Mouse (Mus musculus): ENCODE data around the gene Far2. TPM values are rescaled to one million over a fixed set of nuclear protein-coding genes. Genes with fewer than 3 reads are reported as not detected.

The Far2 gene
- polyA plus RNA-seq, 1 experiment from 2014 or later, result 5.0 TPM

- Histone ChIP-seq H3K4me2 (replicated peaks) (no peak overlapping the region), H3K4me3 (replicated peaks) (no peak overlapping the region), H3K27ac (no peak overlapping the region), H3K4me1 (replicated peaks) (no peaks in the 10 kb centered on the region), H3K27me3 (replicated peaks) (no peaks in the 10 kb centered on the region), H3K9ac (no peak overlapping the region), H3K9me3 (no peaks in the 10 kb centered on the region), H3K36me3 (peaks cover 8% of the 10 kb centered on the region)
- 72% methylated on average over 1 of the region's 1 CpGs for WGBS
- ATAC-seq, result no peak
These were observed 158.1 kb downstream of the Far2 start for GRCm38 (mm10) chr6:148205134-148205533.

- Histone ChIP-seq H3K27me3 (replicated peaks) (no peaks in the 10 kb centered on the region), H3K4me3 (replicated peaks) (no peak overlapping the region), H3K4me1 (replicated peaks) (no peaks in the 10 kb centered on the region), H3K9me3 (no peaks in the 10 kb centered on the region), H3K27ac (no peak overlapping the region), H3K4me2 (replicated peaks) (no peak overlapping the region), H3K36me3 (peaks cover 4% of the 10 kb centered on the region), H3K9ac (no peak overlapping the region)
- 54% methylated on average over 1 of the region's 1 CpGs for WGBS
- ATAC-seq, result no peak
These were observed 160.5 kb downstream of the Far2 start for GRCm38 (mm10) chr6:148207522-148207921.

GRCm38 (mm10) chr6:148211391-148211876, 164.4 kb downstream of the Far2 start:
- no peaks in the 10 kb centered on the region for H3K9me3 ChIP-seq
- H3K27me3 ChIP-seq (replicated peaks), result no peaks in the 10 kb centered on the region
- peak overlapping the region; percentile 76 for H3K4me3 ChIP-seq (replicated peaks)
- H3K36me3 ChIP-seq, result no peaks in the 10 kb centered on the region
- ATAC-seq, result no peak; the same call in 1 of the 2 replicates
- H3K4me1 ChIP-seq (replicated peaks), result no peaks in the 10 kb centered on the region
- WGBS, result under 1% methylated on average over 51 of the region's 51 CpGs
- H3K4me2 ChIP-seq (replicated peaks), result peak overlapping the region; percentile 62
- peak overlapping the region; percentile 89 for H3K9ac ChIP-seq
- peak overlapping the region; percentile 75 for H3K27ac ChIP-seq

- Histone ChIP-seq H3K36me3 (no peaks in the 10 kb centered on the region), H3K4me2 (replicated peaks) (peak within 1 kb of the TSS; percentile 63), H3K27ac (peak within 1 kb of the TSS; percentile 75), H3K4me3 (replicated peaks) (peak within 1 kb of the TSS; percentile 76), H3K9ac (peak within 1 kb of the TSS; percentile 89), H3K27me3 (replicated peaks) (no peaks in the 10 kb centered on the region), H3K4me1 (replicated peaks) (no peaks in the 10 kb centered on the region), H3K9me3 (no peaks in the 10 kb centered on the region)
- WGBS, result under 1% methylated on average over 61 of the region's 61 CpGs
- ATAC-seq, result peak; percentile 99
These were observed 165.0 kb downstream of the Far2 start, which contains the start of gene Ergic2 for GRCm38 (mm10) chr6:148211897-148212680. TSS of gene Ergic2 (minus strand) at chr6:148212374.

GRCm38 (mm10) chr6:148214765-148215164, 167.7 kb downstream of the Far2 start:
- no peak for ATAC-seq
- H3K4me3 ChIP-seq (replicated peaks), result no peak overlapping the region
- WGBS, result 4% methylated on average over 5 of the region's 5 CpGs
- H3K27me3 ChIP-seq (replicated peaks), result no peaks in the 10 kb centered on the region
- H3K9ac ChIP-seq, result no peak overlapping the region
- no peaks in the 10 kb centered on the region for H3K9me3 ChIP-seq
- H3K4me2 ChIP-seq (replicated peaks), result no peak overlapping the region
- H3K27ac ChIP-seq, result no peak overlapping the region
- no peaks in the 10 kb centered on the region for H3K36me3 ChIP-seq
- H3K4me1 ChIP-seq (replicated peaks), result no peaks in the 10 kb centered on the region

GRCm38 (mm10) chr6:148216752-148217151, 169.7 kb downstream of the Far2 start:
- Histone ChIP-seq H3K4me2 (replicated peaks) (no peak overlapping the region), H3K36me3 (no peaks in the 10 kb centered on the region), H3K27me3 (replicated peaks) (no peaks in the 10 kb centered on the region), H3K27ac (no peak overlapping the region), H3K9me3 (no peaks in the 10 kb centered on the region), H3K4me3 (replicated peaks) (no peak overlapping the region), H3K4me1 (replicated peaks) (no peaks in the 10 kb centered on the region), H3K9ac (no peak overlapping the region)
- ATAC-seq, result no peak
- 86% methylated on average over 4 of the region's 4 CpGs for WGBS

- no peak overlapping the region for H3K27ac ChIP-seq
- no peaks in the 10 kb centered on the region for H3K9me3 ChIP-seq
- no peak overlapping the region for H3K9ac ChIP-seq
- H3K4me1 ChIP-seq (replicated peaks), result no peaks in the 10 kb centered on the region
- no peak for ATAC-seq
- H3K4me2 ChIP-seq (replicated peaks), result no peak overlapping the region
- no peaks in the 10 kb centered on the region for H3K36me3 ChIP-seq
- H3K4me3 ChIP-seq (replicated peaks), result no peak overlapping the region
- H3K27me3 ChIP-seq (replicated peaks), result no peaks in the 10 kb centered on the region
- WGBS, result 80% methylated on average over 2 of the region's 2 CpGs
These were observed 171.4 kb downstream of the Far2 start for GRCm38 (mm10) chr6:148218235-148219076.

- Histone ChIP-seq H3K27ac (no peak overlapping the region), H3K27me3 (replicated peaks) (no peaks in the 10 kb centered on the region), H3K9me3 (no peaks in the 10 kb centered on the region), H3K4me3 (replicated peaks) (no peak overlapping the region), H3K9ac (no peak overlapping the region), H3K4me1 (replicated peaks) (no peaks in the 10 kb centered on the region), H3K4me2 (replicated peaks) (no peak overlapping the region), H3K36me3 (no peaks in the 10 kb centered on the region)
- no peak for ATAC-seq
- 58% methylated on average over 2 of the region's 2 CpGs for WGBS
These were observed 175.6 kb downstream of the Far2 start for GRCm38 (mm10) chr6:148222686-148223085.

- no peaks in the 10 kb centered on the region for H3K36me3 ChIP-seq
- ATAC-seq, result no peak
- no peak overlapping the region for H3K9ac ChIP-seq
- no peaks in the 10 kb centered on the region for H3K4me1 ChIP-seq (replicated peaks)
- H3K4me2 ChIP-seq (replicated peaks), result no peak overlapping the region
- no peaks in the 10 kb centered on the region for H3K27me3 ChIP-seq (replicated peaks)
- H3K4me3 ChIP-seq (replicated peaks), result no peak overlapping the region
- WGBS, result 67% methylated on average over 3 of the region's 3 CpGs
- no peaks in the 10 kb centered on the region for H3K9me3 ChIP-seq
- H3K27ac ChIP-seq, result no peak overlapping the region
These were observed 180.5 kb downstream of the Far2 start for GRCm38 (mm10) chr6:148227542-148227941.

Other genes with a start within 250 kb of the Far2 start
- 184 and 215 TPM in 2 replicates for gene Ergic2, start 165.1 kb downstream of the Far2 start, polyA plus RNA-seq (2015; fragmentation: Nextera tagmentation; extraction: Ambion mirVana)